Mouse (Mus musculus) embryonic facial prominence, embryonic 10.5 days (tissue): Measurements from ENCODE around the gene Tmem138. TPM values are rescaled to one million over a fixed set of nuclear protein-coding genes. Genes with fewer than 3 reads are reported as not detected.
"Not testable (repeated sequence)": the region's sequence is repeated elsewhere in the genome, so short reads cannot be mapped to it uniquely, and the experiment has no call there.

Experiments
- DNase-seq: peaks from one replicate; pipeline ENCODE4 v3.0.0-alpha.2; 2017; ENCODE audit warnings: low spot score
- H3K27ac ChIP-seq: fragments of 300-500 bp; sonication (generic); replicated peaks from 2 replicates; pipeline ENCODE4 v1.5.1; 2016; ENCODE audit warnings: mild to moderate bottlenecking
- H3K27me3 ChIP-seq: fragments of 300-500 bp; sonication (generic); replicated peaks from 2 replicates; pipeline ENCODE4 v1.6.1; 2016; ENCODE audit warnings: low read depth, mild to moderate bottlenecking; ENCODE audit not compliant: poor library complexity, severe bottlenecking
- H3K36me3 ChIP-seq: fragments of 300-500 bp; sonication (generic); replicated peaks from 2 replicates; pipeline ENCODE4 v1.6.1; 2016; ENCODE audit warnings: mild to moderate bottlenecking, moderate library complexity
- H3K4me1 ChIP-seq: fragments of 300-500 bp; sonication (generic); 2 replicates; pipeline ENCODE4 v1.6.1; 2016
- H3K4me3 ChIP-seq: fragments of 300-500 bp; sonication (generic); 2 replicates; pipeline ENCODE4 v1.5.1; 2016; ENCODE audit warnings: mild to moderate bottlenecking, moderate library complexity
- H3K9me3 ChIP-seq: fragments of 300-500 bp; sonication (generic); 2 replicates; pipeline ENCODE4 v1.6.1; 2016; ENCODE audit warnings: mild to moderate bottlenecking
- WGBS: fragments of 180-500 bp; shearing (Covaris S2); methylation state at CpG from one replicate; pipeline ENCODE4 v1.1.7; 2016; 5-methylcytosine and 5-hydroxymethylcytosine counted together
- polyA plus RNA-seq: library from polyadenylated mRNA; unstranded; fragments of >200 nt; fragmentation: Nextera tagmentation; extraction: Ambion mirVana; gene quantifications from 2 replicates; pipeline ENCODE4 v1.2.1, GENCODE M21; 2016

Gene Tmem138
- polyA plus RNA-seq, 1 experiment from 2014 or later: 52.6 TPM

GRCm38 (mm10) chr19:10562351-10562750 is 14.8 kb downstream of the Tmem138 start:
- Histone ChIP-seq H3K4me1 (peaks cover 13% of the 10 kb centered on the region), H3K36me3 (0 out of 2 replicates have a peak, but pooled peaks cover under 1% of the 10 kb centered on the region), H3K27ac (peak overlapping the region; percentile 72), H3K27me3 (no peaks in the 10 kb centered on the region), H3K4me3 (no peak overlapping the region), H3K9me3 (no peaks in the 10 kb centered on the region)
- DNase-seq: no peak
- 40% methylated on average over 5 of the region's 5 CpGs for WGBS

- Histone ChIP-seq H3K4me3 (no peak overlapping the region), H3K27me3 (no peaks in the 10 kb centered on the region), H3K27ac (peak overlapping the region; percentile 72), H3K36me3 (no peaks in the 10 kb centered on the region), H3K4me1 (peaks cover 13% of the 10 kb centered on the region), H3K9me3 (no peaks in the 10 kb centered on the region)
- DNase-seq: peak; percentile 34
- 46% methylated on average over 6 of the region's 6 CpGs for WGBS
These were observed 15.4 kb downstream of the Tmem138 start for GRCm38 (mm10) chr19:10561558-10562314.

GRCm38 (mm10) chr19:10560108-10560507 is 17.1 kb downstream of the Tmem138 start:
- DNase-seq: no peak
- WGBS: 41% methylated on average over 5 of the region's 5 CpGs

GRCm38 (mm10) chr19:10557837-10558375 is 19.3 kb downstream of the Tmem138 start:
- not testable (repeated sequence) for H3K4me3 ChIP-seq, DNase-seq, H3K36me3 ChIP-seq, H3K9me3 ChIP-seq, H3K27me3 ChIP-seq, H3K27ac ChIP-seq
- peaks cover 28% of the 10 kb centered on the region for H3K4me1 ChIP-seq
- 77% methylated on average over 4 of the region's 4 CpGs for WGBS

More at GRCm38 (mm10) chr19:10560108-10560507, 17.1 kb downstream of the Tmem138 start:
- H3K27ac ChIP-seq: no peak overlapping the region
- H3K4me3 ChIP-seq: no peak overlapping the region
- no peaks in the 10 kb centered on the region for H3K27me3 ChIP-seq
- no peaks in the 10 kb centered on the region for H3K9me3 ChIP-seq
- peaks cover 21% of the 10 kb centered on the region for H3K4me1 ChIP-seq
- H3K36me3 ChIP-seq: no peaks in the 10 kb centered on the region

GRCm38 (mm10) chr19:10557430-10557829 is 19.7 kb downstream of the Tmem138 start:
- Histone ChIP-seq H3K4me3 (no peak overlapping the region), H3K27ac (no peak overlapping the region), H3K27me3 (no peaks in the 10 kb centered on the region), H3K4me1 (peaks cover 26% of the 10 kb centered on the region), H3K36me3 (peaks cover 10% of the 10 kb centered on the region; the same call in 1 of the 2 replicates), H3K9me3 (no peaks in the 10 kb centered on the region)
- no peak for DNase-seq
- whole genome bisulfite sequencing: 75% methylated on average over 2 of the region's 2 CpGs

GRCm38 (mm10) chr19:10557001-10557400 is 20.2 kb downstream of the Tmem138 start:
- Histone ChIP-seq H3K4me3 (no peak overlapping the region), H3K4me1 (peaks cover 22% of the 10 kb centered on the region), H3K27me3 (no peaks in the 10 kb centered on the region), H3K36me3 (peaks cover 14% of the 10 kb centered on the region), H3K9me3 (no peaks in the 10 kb centered on the region), H3K27ac (no peak overlapping the region)
- no peak for DNase-seq
- 67% methylated on average over 2 of the region's 2 CpGs for WGBS

GRCm38 (mm10) chr19:10555624-10556510 is 21.3 kb downstream of the Tmem138 start, which contains the start of gene Tmem216:
Tmem216 (minus strand) TSS chr19:10556238.
- peak within 1 kb of the TSS; percentile 86 for H3K27ac ChIP-seq
- H3K9me3 ChIP-seq: no peaks in the 10 kb centered on the region
- H3K27me3 ChIP-seq: no peaks in the 10 kb centered on the region
- peaks cover 15% of the 10 kb centered on the region for H3K4me1 ChIP-seq
- peak within 1 kb of the TSS; percentile 78 for H3K4me3 ChIP-seq
- H3K36me3 ChIP-seq: peaks cover 25% of the 10 kb centered on the region
- DNase-seq: peak; percentile 89
- WGBS: 2% methylated on average over 43 of the region's 43 CpGs

- 90% methylated on average over 5 of the region's 5 CpGs for WGBS
- H3K4me3 ChIP-seq: no peak overlapping the region
These were observed 37.7 kb downstream of the Tmem138 start for GRCm38 (mm10) chr19:10539454-10539853.

GRCm38 (mm10) chr19:10530082-10530481 is 47.1 kb downstream of the Tmem138 start:
- no peaks in the 10 kb centered on the region for H3K27me3 ChIP-seq
- peaks cover 81% of the 10 kb centered on the region for H3K36me3 ChIP-seq
- 100% methylated on average over 1 of the region's 1 CpGs for whole genome bisulfite sequencing
- H3K9me3 ChIP-seq: no peaks in the 10 kb centered on the region
- no peak overlapping the region for H3K27ac ChIP-seq
- no peak for DNase-seq
- H3K4me3 ChIP-seq: no peak overlapping the region
- H3K4me1 ChIP-seq: peaks cover 15% of the 10 kb centered on the region

More at GRCm38 (mm10) chr19:10539454-10539853, 37.7 kb downstream of the Tmem138 start:
- Histone ChIP-seq H3K27ac (no peak overlapping the region), H3K4me1 (no peaks in the 10 kb centered on the region), H3K36me3 (peaks cover 99% of the 10 kb centered on the region), H3K9me3 (no peaks in the 10 kb centered on the region), H3K27me3 (no peaks in the 10 kb centered on the region)
- DNase-seq: no peak

GRCm38 (mm10) chr19:10525910-10526309 is 51.3 kb downstream of the Tmem138 start, which contains the start of gene Sdhaf2:
Sdhaf2 (minus strand) TSS chr19:10526142.
- peak within 1 kb of the TSS; percentile 100 for H3K27ac ChIP-seq
- no peaks in the 10 kb centered on the region for H3K9me3 ChIP-seq
- H3K4me3 ChIP-seq: peak within 1 kb of the TSS; percentile 97
- H3K4me1 ChIP-seq: peaks cover 30% of the 10 kb centered on the region
- peaks cover 48% of the 10 kb centered on the region for H3K36me3 ChIP-seq
- DNase-seq: peak; percentile 56
- H3K27me3 ChIP-seq: no peaks in the 10 kb centered on the region
- WGBS: under 1% methylated on average over 11 of the region's 11 CpGs

GRCm38 (mm10) chr19:10525106-10525901 is 51.9 kb downstream of the Tmem138 start, which contains the start of gene Cpsf7:
Cpsf7 (plus strand) TSS chr19:10525266.
- Histone ChIP-seq H3K4me3 (peak within 1 kb of the TSS; percentile 97), H3K9me3 (no peaks in the 10 kb centered on the region), H3K36me3 (peaks cover 42% of the 10 kb centered on the region), H3K27ac (peak within 1 kb of the TSS; percentile 100), H3K27me3 (no peaks in the 10 kb centered on the region), H3K4me1 (peaks cover 30% of the 10 kb centered on the region)
- under 1% methylated on average over 92 of the region's 93 CpGs for WGBS
- DNase-seq: peak; percentile 96
